Mouse (Mus musculus) spleen, postnatal 4 days (tissue): ENCODE data around the gene Parl.

Experiments used
- DNase-seq, 2 experiments: peaks; one replicate each; pipeline ENCODE4 v3.0.0; 2022; ENCODE audit warnings: low spot score in 2 of 2

Parl gene

DNA sequence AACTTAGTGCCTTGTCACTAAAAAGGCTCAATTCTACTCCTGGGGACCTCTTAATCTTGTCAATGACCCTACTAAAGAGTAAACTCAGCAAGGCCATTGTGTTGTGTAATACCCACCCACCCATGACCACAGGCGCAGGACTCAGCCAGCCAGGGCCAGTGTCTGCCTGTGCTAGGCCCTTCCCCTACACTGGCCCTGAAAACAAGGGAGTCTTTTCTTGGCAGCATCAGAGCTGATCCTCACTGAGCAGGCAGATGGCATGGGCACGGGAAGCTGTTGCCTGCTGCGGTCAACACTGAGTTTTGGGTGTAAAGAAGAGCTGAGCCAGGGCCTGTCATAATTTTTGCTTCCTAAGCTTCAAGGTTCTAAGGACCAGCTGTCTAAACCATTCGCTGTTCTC lies 64.8 kb downstream of the Parl start:
- DNase-seq: no peak

DNA sequence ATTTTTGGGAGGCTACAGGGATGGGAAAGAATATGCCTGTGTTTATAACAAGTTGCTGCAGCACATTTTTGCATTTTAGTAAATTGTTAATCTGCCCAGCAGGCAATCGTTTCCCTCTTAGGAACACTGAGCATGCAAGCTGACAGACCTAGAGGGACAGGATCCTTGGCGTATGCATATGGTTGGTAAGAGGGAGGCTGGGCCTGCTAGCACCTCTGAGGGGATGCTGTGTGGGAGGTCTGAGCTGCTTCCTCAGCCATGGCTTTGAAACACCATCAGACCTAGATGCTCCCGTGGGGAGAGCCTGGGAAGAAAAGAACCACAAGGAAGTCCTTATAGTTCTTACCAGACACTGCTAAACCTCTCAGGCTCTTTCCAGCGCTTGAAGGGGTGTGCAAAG lies 67.8 kb downstream of the Parl start:
- no peak for DNase-seq
